Mouse (Mus musculus) frontal cortex, adult (tissue): ENCODE measurements around the gene Zmiz2.
"Not testable (repeated sequence)": the region's sequence is repeated elsewhere in the genome, so short reads cannot be mapped to it uniquely, and the experiment has no call there.

Experiments
- ATAC-seq: cut with Nextera tagmentation; 2 replicates; pipeline ENCODE4 v1.9.2; 2017; ENCODE audit warnings: mild to moderate bottlenecking, moderate library complexity, mixed read lengths; ENCODE audit not compliant: low TSS enrichment

Gene Zmiz2

DNA sequence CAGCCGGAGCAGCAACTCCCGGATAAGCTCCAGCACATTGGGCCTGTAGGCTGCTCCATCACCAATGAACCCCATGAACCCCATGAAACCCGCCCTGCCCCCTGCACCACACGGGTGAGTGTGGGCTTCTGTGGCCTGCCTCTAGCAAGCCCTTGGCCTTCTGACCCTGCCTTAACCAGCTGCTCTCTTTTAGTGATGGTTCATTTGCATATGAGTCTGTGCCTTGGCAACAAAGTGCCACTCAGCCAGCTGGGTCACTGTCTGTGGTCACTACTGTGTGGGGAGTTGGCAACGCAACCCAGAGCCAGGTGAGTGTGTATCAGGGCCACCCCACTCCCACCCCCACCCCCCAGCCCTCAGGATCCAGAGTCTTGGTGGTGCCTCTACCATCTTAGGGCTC is 6.7 kb downstream of the Zmiz2 start:
- ATAC-seq = no peak

DNA sequence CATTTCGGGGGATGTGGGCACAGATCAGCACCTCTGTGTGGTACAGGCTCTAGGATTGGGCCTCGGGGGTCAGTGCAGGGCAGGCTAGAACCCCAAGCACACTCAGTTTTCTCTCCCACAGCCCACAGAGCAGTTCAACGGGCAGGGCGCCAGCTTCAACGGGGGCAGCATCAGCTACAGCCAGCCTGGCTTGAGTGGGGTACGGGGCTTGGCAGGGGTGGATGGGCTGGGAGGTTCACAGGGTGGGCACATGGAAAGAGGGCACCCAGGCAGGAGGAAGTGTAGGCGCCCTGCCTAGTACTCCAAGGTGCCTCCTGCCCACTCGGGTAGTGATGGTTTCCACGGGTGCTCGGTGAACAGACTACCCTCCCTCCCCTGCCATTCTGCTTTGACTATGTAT is 9.3 kb downstream of the Zmiz2 start:
- no peak for ATAC-seq

DNA sequence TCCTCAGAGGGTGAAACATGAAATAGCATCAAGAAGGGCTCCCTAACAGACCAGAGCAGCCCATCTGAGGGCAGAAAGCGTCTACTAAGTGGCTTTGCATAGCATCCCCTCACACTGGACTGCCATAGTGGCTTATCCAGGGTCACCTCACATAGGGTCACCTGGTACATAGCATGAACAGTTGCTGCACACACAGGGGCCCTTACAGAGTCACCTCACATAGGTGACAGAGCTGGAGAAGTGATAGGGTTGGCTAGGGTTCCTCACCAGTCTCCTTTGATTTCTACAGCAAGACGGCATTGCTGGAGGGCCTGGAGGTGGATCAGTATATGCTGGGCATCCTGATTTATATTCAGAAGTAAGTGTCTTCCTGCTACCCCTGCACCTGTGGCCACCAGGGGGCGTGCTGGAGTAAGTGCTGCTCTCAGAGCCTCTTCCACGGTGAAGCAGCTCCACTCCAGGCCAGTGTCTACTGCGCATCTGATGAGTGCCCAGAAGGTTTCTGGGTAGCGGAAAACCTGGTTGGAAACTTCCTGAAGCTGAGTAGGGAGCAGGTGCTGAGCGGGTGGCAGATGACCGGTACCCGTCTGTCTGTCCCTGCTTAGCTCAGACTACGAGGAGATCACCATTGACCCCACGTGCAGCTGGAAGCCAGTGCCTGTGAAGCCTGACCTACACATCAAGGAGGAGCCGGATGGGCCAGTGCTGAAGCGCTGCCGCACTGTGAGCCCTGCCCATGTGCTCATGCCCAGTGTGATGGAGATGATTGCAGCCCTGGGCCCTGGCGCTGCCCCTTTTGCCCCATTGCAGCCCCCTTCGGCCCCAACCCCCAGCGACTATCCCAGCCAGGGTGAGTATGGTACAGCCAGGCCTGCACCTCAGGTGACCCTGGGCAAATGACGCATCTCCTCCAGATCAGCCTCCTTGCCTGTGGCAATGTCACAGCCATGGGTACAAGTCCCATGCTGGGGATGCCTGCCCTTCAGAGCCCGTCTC is 13.9 kb downstream of the Zmiz2 start:
- no peak for ATAC-seq

GRCm38 (mm10) chr11:6403830-6404405 is 15.0 kb downstream of the Zmiz2 start:
- ATAC-seq = no peak

GRCm38 (mm10) chr11:6404699-6405566 is 16.1 kb downstream of the Zmiz2 start:
- no peak for ATAC-seq

DNA sequence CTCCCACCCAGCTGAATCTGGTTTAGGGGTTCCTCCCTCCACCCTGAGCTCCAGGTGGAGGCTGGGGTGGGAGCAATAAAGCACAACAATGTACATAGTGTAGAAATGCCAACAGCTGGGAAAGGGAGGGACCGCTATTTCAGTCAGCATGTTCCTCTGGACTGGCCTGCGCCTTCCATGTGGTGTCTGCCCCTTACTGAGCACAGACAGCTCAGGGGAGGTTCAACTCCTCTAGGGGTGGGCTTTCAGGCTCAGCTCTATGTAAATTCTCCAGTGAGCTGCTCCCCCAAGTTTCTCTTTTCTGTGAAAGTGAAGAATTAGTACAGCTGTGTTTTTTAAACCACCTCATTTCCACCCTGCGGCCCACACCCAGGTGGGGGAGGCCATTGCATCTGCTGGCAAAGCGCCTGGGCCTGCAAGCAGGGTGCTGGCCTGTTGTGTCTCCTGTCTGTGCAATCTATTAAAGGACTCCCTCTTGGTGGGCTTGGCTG is 16.8 kb downstream of the Zmiz2 start:
- ATAC-seq = peak; percentile 6; the same call in 1 of the 2 replicates

GRCm38 (mm10) chr11:6406251-6407161 is 17.6 kb downstream of the Zmiz2 start:
- ATAC-seq = peak; percentile 53

GRCm38 (mm10) chr11:6407162-6407621 is 18.3 kb downstream of the Zmiz2 start:
- no peak for ATAC-seq

GRCm38 (mm10) chr11:6410050-6410602 is 21.3 kb downstream of the Zmiz2 start:
- peak; percentile 38 for ATAC-seq

DNA sequence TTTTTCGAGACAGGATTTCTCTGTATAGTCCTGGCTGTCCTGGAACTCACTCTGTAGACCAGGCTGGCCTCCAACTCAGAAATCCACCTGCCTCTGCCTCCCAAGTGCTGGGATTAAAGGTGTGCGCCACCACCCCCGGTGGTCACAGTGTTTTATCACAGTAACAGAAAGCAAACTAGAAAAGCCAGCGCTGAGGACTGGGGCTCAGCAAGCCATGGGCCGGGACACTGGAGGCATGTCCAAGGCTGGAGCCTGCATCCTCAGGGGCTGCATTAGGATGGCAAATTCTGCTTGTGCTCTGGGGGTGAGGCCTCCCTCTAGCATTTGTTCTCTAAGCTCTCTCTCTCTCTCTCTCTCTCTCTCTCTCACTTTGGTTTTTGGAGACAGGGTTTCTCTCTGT is 21.9 kb downstream of the Zmiz2 start:
- not testable (repeated sequence) for ATAC-seq

GRCm38 (mm10) chr11:6411684-6412083 is 22.8 kb downstream of the Zmiz2 start:
- ATAC-seq = no peak

DNA sequence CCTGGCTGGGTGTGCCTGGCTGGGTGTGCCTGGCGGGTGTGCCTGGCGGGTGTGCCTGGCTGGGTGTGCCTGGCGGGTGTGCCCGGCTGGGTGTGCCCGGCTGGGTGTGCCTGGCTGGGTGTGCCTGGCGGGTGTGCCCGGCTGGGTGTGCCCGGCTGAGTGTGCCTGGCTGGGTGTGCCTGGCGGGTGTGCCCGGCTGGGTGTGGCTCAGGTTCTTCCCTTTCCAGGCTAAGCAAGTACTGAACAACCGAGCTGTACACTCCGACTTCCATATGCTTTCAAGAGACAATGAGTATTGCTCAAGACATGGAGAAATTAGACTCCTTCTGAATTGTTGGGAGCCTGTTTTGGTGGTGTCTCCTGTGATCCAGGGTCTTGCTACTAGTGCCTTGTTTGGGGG is 24.4 kb downstream of the Zmiz2 start:
- ATAC-seq = no peak

- ATAC-seq = peak; percentile 18
Observed at GRCm38 (mm10) chr11:6414751-6415550, 26.1 kb downstream of the Zmiz2 start, which contains the start of gene Ppia. TSS of gene Ppia (plus strand) at chr11:6415443.

GRCm38 (mm10) chr11:6415551-6416404 is 26.9 kb downstream of the Zmiz2 start:
- ATAC-seq = peak; percentile 72

- peak; percentile 53 for ATAC-seq
Observed at GRCm38 (mm10) chr11:6416405-6417034, 27.6 kb downstream of the Zmiz2 start.

GRCm38 (mm10) chr11:6417069-6417468 is 28.2 kb downstream of the Zmiz2 start:
- no peak for ATAC-seq

DNA sequence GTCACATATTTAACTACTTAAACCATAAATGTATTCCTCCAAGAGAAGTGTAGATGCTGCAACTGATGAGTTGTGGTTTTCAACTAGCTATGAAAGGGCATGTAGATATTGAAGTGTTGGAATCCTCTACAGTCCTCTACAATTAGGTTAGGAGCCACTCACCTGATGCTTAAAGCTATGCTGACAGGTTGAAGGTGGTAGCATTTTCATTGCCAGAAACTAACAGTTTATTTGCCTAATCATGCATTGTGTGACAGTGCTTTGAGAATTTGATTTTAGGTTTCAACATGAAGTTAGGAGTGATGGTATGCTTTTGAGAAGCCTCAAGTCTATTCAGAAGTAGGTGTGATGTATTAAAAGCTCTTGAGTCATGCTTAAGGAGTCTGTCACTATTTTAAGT is 28.6 kb downstream of the Zmiz2 start:
- no peak for ATAC-seq

GRCm38 (mm10) chr11:6418751-6419150 is 29.9 kb downstream of the Zmiz2 start:
- no peak for ATAC-seq
